Mouse (Mus musculus) G1E (cell line): ENCODE results near the gene Zfp84.

Experiments used
- CTCF ChIP-seq: IDR thresholded peaks from 2 replicates; pipeline ENCODE4 v1.5.1; 2012; ENCODE audit warnings: low read depth, low read length, inconsistent platforms, mixed read lengths
- GATA1 ChIP-seq: IDR thresholded peaks from 2 replicates; pipeline ENCODE4 v1.6.1; 2012; ENCODE audit warnings: borderline replicate concordance, low read length, inconsistent platforms, mixed read lengths
- GATA2 ChIP-seq: IDR thresholded peaks from 2 replicates; pipeline ENCODE4 v1.6.1; 2012; ENCODE audit warnings: low read depth, low read length, inconsistent platforms, borderline replicate concordance
- POLR2AphosphoS5 ChIP-seq: IDR thresholded peaks from 2 replicates; pipeline ENCODE4 v1.6.1; 2012; ENCODE audit warnings: low read depth, low read length, inconsistent platforms; ENCODE audit not compliant: insufficient replicate concordance
- TAL1 ChIP-seq: conservative IDR thresholded peaks from 2 replicates; pipeline ENCODE4 v1.6.1; 2012; ENCODE audit warnings: low read depth, low read length, inconsistent platforms, mixed read lengths

DNA sequence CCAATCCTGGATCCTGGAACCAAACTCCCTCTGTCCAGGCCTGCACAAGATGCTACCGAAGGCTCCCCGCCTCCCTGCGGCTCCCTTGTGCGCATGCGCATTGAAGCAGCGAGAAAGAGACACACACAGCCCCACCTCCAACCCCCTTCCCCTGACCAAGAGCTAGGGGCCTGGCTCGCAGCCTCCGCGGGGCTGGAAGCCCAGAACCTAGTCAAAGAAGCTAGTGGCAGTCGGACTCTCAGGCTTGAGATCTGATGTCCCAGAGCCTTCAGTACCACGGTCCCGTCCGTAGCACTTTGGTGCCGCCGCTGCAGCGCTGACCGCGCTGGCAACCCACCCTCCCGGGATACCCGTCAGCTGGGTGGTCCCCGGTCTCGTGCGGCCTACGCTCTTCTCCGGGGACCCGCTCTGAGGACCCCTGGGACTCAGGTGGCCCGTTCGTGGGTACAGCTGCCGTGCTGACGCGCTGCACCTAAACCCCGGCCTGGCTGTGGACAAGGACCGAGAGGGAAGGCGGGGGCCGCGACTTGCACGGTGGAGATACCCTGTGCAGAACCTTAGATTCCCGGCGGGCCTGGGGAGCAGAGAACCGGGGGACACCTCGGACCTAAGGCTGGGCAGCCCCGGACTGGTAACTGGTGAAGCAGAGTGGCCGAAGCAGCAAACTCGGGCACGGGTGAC lies 15.7 kb downstream of the Zfp84 start, which contains the start of gene Zfp30:
- TF ChIP-seq CTCF: no peak
- TF ChIP-seq GATA1: no peak
- no peak for TF ChIP-seq POLR2AphosphoS5
- TF ChIP-seq GATA2: no peak
- no peak for TF ChIP-seq TAL1
